Mouse (Mus musculus): ENCODE results near the gene Rrp12.

GRCm38 (mm10) chr19:41831718-41832391 lies 64.1 kb downstream of the Rrp12 start:
- TF ChIP-seq CTCF (conservative IDR thresholded peaks at IDR 0.05; ENCODE audit: insufficient read depth, insufficient read length, low read depth, low read length) = no peak
- no peak for TF ChIP-seq POLR2A (IDR thresholded peaks at IDR 0.05; ENCODE audit: low read depth, low read length)
